Mouse (Mus musculus): ENCODE measurements around the gene Lysmd3.
A peak's percentile ranks its signal among the peaks of the same experiment; 100 is the strongest.
"Not testable (repeated sequence)": the region's sequence is repeated elsewhere in the genome, so short reads cannot be mapped to it uniquely, and the experiment has no call there.

The Lysmd3 gene

GRCm38 (mm10) chr13:81657351-81658052, at the start of gene Lysmd3:
TSS of gene Lysmd3 (plus strand) at chr13:81657663.
- DNase-seq (ENCODE audit: extremely low spot score), result peak; percentile 95

GRCm38 (mm10) chr13:81610349-81610748, 47.1 kb upstream of the Lysmd3 start:
- no peak for DNase-seq (ENCODE audit: extremely low spot score)

GRCm38 (mm10) chr13:81627861-81628260, 29.6 kb upstream of the Lysmd3 start:
- not testable (repeated sequence) for DNase-seq (ENCODE audit: extremely low spot score)

- DNase-seq (ENCODE audit: extremely low spot score), result no peak
Observed at GRCm38 (mm10) chr13:81628631-81629190, 28.8 kb upstream of the Lysmd3 start.

GRCm38 (mm10) chr13:81629395-81629794, 28.1 kb upstream of the Lysmd3 start:
- DNase-seq (ENCODE audit: extremely low spot score), result peak; percentile 63

GRCm38 (mm10) chr13:81630566-81630965, 26.9 kb upstream of the Lysmd3 start:
- no peak for DNase-seq (ENCODE audit: extremely low spot score)

- DNase-seq (ENCODE audit: extremely low spot score), result peak; percentile 93
Observed at GRCm38 (mm10) chr13:81632720-81633415, 24.6 kb upstream of the Lysmd3 start, which contains the start of gene Adgrv1. TSS of gene Adgrv1 (minus strand) at chr13:81633154.

- peak; percentile 49 for DNase-seq (ENCODE audit: extremely low spot score)
Observed at GRCm38 (mm10) chr13:81639624-81640023, 17.8 kb upstream of the Lysmd3 start.

- no peak for DNase-seq (ENCODE audit: extremely low spot score)
Observed at GRCm38 (mm10) chr13:81640881-81641280, 16.6 kb upstream of the Lysmd3 start.

- peak; percentile 61 for DNase-seq (ENCODE audit: extremely low spot score)
Observed at GRCm38 (mm10) chr13:81641289-81642045, 16.0 kb upstream of the Lysmd3 start.

GRCm38 (mm10) chr13:81642491-81643149, 14.8 kb upstream of the Lysmd3 start:
- no peak for DNase-seq (ENCODE audit: extremely low spot score)

GRCm38 (mm10) chr13:81644047-81644565, 13.4 kb upstream of the Lysmd3 start:
- no peak for DNase-seq (ENCODE audit: extremely low spot score)

- DNase-seq (ENCODE audit: extremely low spot score), result no peak
Observed at GRCm38 (mm10) chr13:81646348-81646747, 11.1 kb upstream of the Lysmd3 start.

GRCm38 (mm10) chr13:81650382-81650781, 7.1 kb upstream of the Lysmd3 start:
- DNase-seq (ENCODE audit: extremely low spot score), result not testable (repeated sequence)

- peak; percentile 58 for DNase-seq (ENCODE audit: extremely low spot score)
Observed at GRCm38 (mm10) chr13:81656091-81656850, 1.2 kb upstream of the Lysmd3 start.

GRCm38 (mm10) chr13:81657008-81657350, 484 bp upstream of the Lysmd3 start:
- no peak for DNase-seq (ENCODE audit: extremely low spot score)

GRCm38 (mm10) chr13:81658053-81658752, 740 bp downstream of the Lysmd3 start:
- no peak for DNase-seq (ENCODE audit: extremely low spot score)

GRCm38 (mm10) chr13:81663566-81664330, 6.3 kb downstream of the Lysmd3 start:
- DNase-seq (ENCODE audit: extremely low spot score), result no peak

GRCm38 (mm10) chr13:81664331-81664698, 6.9 kb downstream of the Lysmd3 start:
- DNase-seq (ENCODE audit: extremely low spot score), result no peak

Measured in embryo, embryonic 9.5 days (tissue).